Mouse (Mus musculus) forebrain, embryonic 15.5 days (tissue): ENCODE data around the gene Fnbp4. TPM values are rescaled to one million over a fixed set of nuclear protein-coding genes. Genes with fewer than 3 reads are reported as not detected.
A peak's percentile ranks its signal among the peaks of the same experiment; 100 is the strongest.

Experiments used
- ATAC-seq: fragments of 200-750 bp; cut with Nextera tagmentation; replicated peaks from 2 replicates; pipeline ENCODE4 v1.8.0; 2017; ENCODE audit warnings: mild to moderate bottlenecking, moderate TSS enrichment, moderate library complexity
- H3K27ac ChIP-seq: fragments of 300-500 bp; sonication (generic); replicated peaks from 2 replicates; pipeline ENCODE4 v1.5.1; 2015; ENCODE audit warnings: mild to moderate bottlenecking, inconsistent platforms
- H3K27me3 ChIP-seq: fragments of 300-500 bp; sonication (generic); 2 replicates; pipeline ENCODE4 v1.6.1; 2015; ENCODE audit warnings: inconsistent platforms
- H3K36me3 ChIP-seq: fragments of 300-500 bp; sonication (generic); 2 replicates; pipeline ENCODE4 v1.6.1; 2015; ENCODE audit warnings: mild to moderate bottlenecking, inconsistent platforms
- H3K4me1 ChIP-seq: fragments of 300-500 bp; sonication (generic); 2 replicates; pipeline ENCODE4 v1.6.1; 2015; ENCODE audit warnings: inconsistent platforms
- H3K4me2 ChIP-seq: fragments of 300-500 bp; sonication (generic); replicated peaks from 2 replicates; pipeline ENCODE4 v1.6.1; 2015; ENCODE audit warnings: mild to moderate bottlenecking, inconsistent platforms
- H3K4me3 ChIP-seq: fragments of 300-500 bp; sonication (generic); 2 replicates; pipeline ENCODE4 v1.5.1; 2015; ENCODE audit warnings: mild to moderate bottlenecking, inconsistent platforms
- H3K9ac ChIP-seq: fragments of 300-500 bp; sonication (generic); replicated peaks from 2 replicates; pipeline ENCODE4 v1.6.1; 2015; ENCODE audit warnings: mild to moderate bottlenecking, inconsistent platforms
- H3K9me3 ChIP-seq: fragments of 300-500 bp; sonication (generic); 2 replicates; pipeline ENCODE4 v1.6.1; 2016; ENCODE audit warnings: inconsistent platforms
- WGBS: fragments of 180-500 bp; shearing (Covaris S2); methylation state at CpG from one replicate; pipeline ENCODE4 v1.1.7; 2015; ENCODE audit warnings: mixed read lengths; 5-methylcytosine and 5-hydroxymethylcytosine counted together
- polyA plus RNA-seq: library from polyadenylated mRNA; unstranded; fragments of >200 nt; fragmentation: Nextera tagmentation; extraction: Ambion mirVana; gene quantifications from 2 replicates; pipeline ENCODE4 v1.2.1, GENCODE M21; 2015

The Fnbp4 gene
- 117 and 122 TPM in 2 replicates for polyA plus RNA-seq

DNA sequence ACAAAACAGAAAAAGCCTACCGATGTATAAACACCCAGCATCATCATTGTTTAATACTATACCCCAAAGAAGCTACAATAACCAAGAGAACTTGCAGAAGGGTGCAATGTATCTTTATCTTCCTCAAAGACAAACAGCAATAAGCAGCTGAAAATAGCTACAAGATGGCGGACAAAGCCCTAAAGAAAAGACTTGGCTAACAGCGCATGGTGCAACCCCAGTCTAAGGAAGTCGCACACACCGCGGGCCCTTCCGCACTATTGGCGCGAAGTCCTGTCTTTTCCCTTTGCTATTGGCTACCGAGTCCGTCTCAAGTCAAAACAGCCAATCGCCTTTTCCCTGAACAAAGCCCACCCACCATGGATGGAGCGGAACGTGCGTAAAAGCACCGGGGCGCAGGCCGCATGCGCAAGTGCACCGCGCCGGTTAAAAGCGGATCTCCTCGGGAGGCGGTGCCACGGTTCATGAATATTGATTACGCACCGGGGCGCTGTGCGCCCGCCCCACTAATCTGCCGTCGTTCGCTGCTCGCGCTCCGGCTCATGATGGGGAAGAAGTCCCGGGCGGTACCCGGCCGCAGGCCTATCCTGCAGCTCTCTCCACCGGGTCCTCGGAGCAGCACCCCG, at the start of gene Fnbp4:
Gene Fnbp4, plus strand, starts transcription at position 318 of the 626 bp plus-strand sequence.
- peaks cover 38% of the 10 kb centered on the region for H3K4me1 ChIP-seq
- H3K36me3 ChIP-seq, result peaks cover 13% of the 10 kb centered on the region
- H3K9ac ChIP-seq, result peak within 1 kb of the TSS; percentile 98
- H3K27ac ChIP-seq, result peak within 1 kb of the TSS; percentile 98
- peak within 1 kb of the TSS; percentile 83 for H3K4me3 ChIP-seq
- no peaks in the 10 kb centered on the region for H3K27me3 ChIP-seq
- no peaks in the 10 kb centered on the region for H3K9me3 ChIP-seq
- peak within 1 kb of the TSS; percentile 63 for H3K4me2 ChIP-seq
- ATAC-seq, result peak; percentile 99
- WGBS, result under 1% methylated on average over 44 of the region's 44 CpGs

DNA sequence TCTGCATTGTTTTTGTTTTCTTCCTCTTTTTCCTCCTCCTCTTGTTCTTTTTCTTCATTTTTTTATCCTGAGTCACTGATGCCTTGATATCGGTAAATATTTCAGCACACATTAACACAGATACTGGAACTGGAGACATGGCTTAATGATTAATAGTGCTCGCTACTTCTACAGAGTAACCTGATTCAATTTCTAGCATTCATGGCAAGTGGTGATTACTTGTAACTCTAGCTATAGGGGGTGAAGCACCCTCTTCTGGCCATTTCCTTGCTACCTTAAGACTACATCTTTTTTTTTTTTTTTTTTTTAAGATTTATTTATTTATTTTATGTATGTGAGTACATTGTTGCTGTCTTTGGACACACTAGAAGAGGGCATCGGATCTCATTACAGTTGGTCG, 44.2 kb upstream of the Fnbp4 start:
- Histone ChIP-seq H3K4me3 (no peak overlapping the region), H3K9ac (no peak overlapping the region), H3K4me1 (no peaks in the 10 kb centered on the region), H3K4me2 (no peak overlapping the region), H3K36me3 (peaks cover 90% of the 10 kb centered on the region), H3K27ac (no peak overlapping the region), H3K27me3 (no peaks in the 10 kb centered on the region), H3K9me3 (no peaks in the 10 kb centered on the region)
- no peak for ATAC-seq
- 93% methylated on average over 4 of the region's 4 CpGs for WGBS

DNA sequence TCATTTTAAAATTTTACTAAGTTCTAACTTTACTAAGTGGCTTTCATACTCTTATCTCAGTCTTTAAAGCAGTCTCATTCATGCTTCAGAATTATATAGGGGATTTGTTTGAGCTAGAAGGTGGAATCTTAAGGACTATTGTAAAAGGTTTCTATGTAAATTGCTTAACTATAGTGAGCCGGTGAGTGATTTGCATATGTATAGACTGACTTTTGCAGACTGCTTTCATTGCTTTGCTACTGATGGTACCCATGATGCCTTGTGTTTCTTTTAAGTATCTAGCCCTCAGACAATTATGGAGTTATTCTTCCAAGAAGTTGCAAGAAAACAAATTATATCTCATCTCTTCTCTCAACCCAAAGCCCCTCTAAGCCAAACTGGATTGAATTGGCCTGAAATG, 36.6 kb upstream of the Fnbp4 start:
- Histone ChIP-seq H3K4me1 (no peaks in the 10 kb centered on the region), H3K27me3 (no peaks in the 10 kb centered on the region), H3K4me2 (no peak overlapping the region), H3K27ac (no peak overlapping the region), H3K9ac (no peak overlapping the region), H3K9me3 (no peaks in the 10 kb centered on the region), H3K36me3 (peaks cover 91% of the 10 kb centered on the region), H3K4me3 (no peak overlapping the region)
- no peak for ATAC-seq
- WGBS, result 10% methylated on average over 1 of the region's 1 CpGs

DNA sequence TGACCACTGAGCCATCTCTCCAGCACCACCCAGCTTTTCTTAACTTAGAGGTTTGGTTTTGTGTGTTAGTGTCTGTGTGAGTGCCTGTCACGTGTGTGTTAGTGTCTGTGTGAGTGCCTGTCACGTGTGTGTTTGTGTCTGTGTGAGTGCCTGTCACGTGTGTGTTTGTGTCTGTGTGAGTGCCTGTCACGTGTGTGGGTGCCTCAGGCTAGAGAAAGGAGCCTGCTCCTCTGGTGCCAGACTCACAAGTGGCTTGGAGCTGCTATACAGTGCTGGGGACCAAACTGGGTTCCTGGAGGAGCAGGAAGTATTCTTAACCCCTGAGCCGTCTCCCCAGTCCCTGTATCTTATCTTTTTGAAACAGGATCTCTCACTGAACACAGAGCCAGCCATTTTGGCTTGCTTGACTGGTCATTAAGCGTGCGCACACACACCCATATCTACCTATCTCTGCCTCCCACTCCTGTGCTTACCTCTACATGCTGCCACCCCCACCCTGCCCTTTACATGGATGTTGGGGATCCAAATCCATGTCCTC, 29.5 kb upstream of the Fnbp4 start:
- H3K9me3 ChIP-seq, result no peaks in the 10 kb centered on the region
- no peak overlapping the region for H3K27ac ChIP-seq
- H3K9ac ChIP-seq, result no peak overlapping the region
- no peak for ATAC-seq
- no peaks in the 10 kb centered on the region for H3K27me3 ChIP-seq
- no peaks in the 10 kb centered on the region for H3K4me1 ChIP-seq
- WGBS, result 93% methylated on average over 7 of the region's 7 CpGs
- no peak overlapping the region for H3K4me2 ChIP-seq
- no peak overlapping the region for H3K4me3 ChIP-seq
- H3K36me3 ChIP-seq, result peaks cover 76% of the 10 kb centered on the region

DNA sequence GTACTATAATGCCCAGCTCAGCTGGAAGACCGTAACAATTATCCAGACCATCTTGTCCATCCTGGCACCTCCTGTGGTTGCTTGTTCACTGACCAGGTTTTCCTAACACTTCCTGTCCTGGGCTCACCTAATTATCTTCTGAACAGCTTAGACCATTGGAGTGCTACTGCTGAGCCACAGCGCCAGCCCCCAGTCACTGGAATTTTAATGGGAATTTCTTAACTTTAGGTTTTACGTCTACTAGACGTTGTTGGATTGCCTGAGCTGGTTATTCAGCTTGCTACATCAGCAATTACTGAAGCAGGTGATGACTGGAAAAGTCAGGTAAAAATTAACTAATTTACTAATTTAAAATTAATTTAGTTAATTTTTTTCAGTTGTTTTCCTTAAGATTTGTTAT, 27.8 kb upstream of the Fnbp4 start:
- Histone ChIP-seq H3K27me3 (no peaks in the 10 kb centered on the region), H3K4me2 (no peak overlapping the region), H3K27ac (no peak overlapping the region), H3K4me1 (no peaks in the 10 kb centered on the region), H3K9ac (no peak overlapping the region), H3K36me3 (peaks cover 76% of the 10 kb centered on the region), H3K9me3 (no peaks in the 10 kb centered on the region), H3K4me3 (no peak overlapping the region)
- no peak for ATAC-seq
- WGBS, result 85% methylated on average over 4 of the region's 4 CpGs

DNA sequence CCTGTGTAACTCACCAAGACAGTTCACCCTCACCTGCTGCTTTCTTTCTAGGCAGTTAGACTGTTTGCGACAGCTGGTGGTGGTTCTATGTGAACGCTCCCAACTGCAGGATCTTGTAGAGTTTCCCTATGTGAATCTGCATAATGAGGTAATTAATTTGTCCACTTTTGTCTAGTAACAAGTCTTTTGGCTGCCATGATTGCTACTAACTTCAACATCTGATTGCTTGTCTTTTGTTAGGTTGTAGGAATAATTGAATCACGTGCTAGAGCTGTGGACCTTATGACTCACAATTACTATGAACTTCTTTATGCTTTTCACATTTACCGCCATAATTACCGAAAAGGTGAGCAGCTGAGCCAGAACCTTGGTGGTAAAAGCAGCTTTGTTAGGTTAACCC, 27.2 kb upstream of the Fnbp4 start:
- no peak overlapping the region for H3K4me2 ChIP-seq
- no peak for ATAC-seq
- no peak overlapping the region for H3K9ac ChIP-seq
- H3K27me3 ChIP-seq, result no peaks in the 10 kb centered on the region
- no peak overlapping the region for H3K27ac ChIP-seq
- no peaks in the 10 kb centered on the region for H3K4me1 ChIP-seq
- 31% methylated on average over 5 of the region's 5 CpGs for WGBS
- no peaks in the 10 kb centered on the region for H3K9me3 ChIP-seq
- no peak overlapping the region for H3K4me3 ChIP-seq
- peaks cover 75% of the 10 kb centered on the region for H3K36me3 ChIP-seq

DNA sequence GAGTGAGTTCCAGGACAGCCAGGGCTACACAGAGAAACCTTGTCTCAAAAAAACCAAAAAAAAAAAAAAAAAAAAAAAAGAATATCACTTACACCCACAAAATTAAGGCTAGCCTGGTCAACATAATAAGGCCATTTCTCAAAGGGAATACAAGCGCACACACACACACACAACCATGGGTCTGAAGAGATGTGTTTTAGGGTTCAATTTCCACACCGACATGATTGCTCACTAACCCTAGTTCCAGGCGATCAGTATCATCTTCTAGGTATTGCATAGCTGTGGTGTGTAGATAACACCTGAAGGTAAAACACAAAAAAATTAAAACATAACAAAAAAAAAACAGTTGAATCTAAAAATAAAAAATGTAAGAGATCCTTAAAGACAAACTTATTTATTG, 18.4 kb upstream of the Fnbp4 start:
- H3K4me1 ChIP-seq, result no peaks in the 10 kb centered on the region
- no peak overlapping the region for H3K4me2 ChIP-seq
- ATAC-seq, result no peak
- no peak overlapping the region for H3K9ac ChIP-seq
- H3K27me3 ChIP-seq, result no peaks in the 10 kb centered on the region
- no peak overlapping the region for H3K4me3 ChIP-seq
- peaks cover 81% of the 10 kb centered on the region for H3K36me3 ChIP-seq
- no peak overlapping the region for H3K27ac ChIP-seq
- H3K9me3 ChIP-seq, result no peaks in the 10 kb centered on the region
- WGBS, result 97% methylated on average over 3 of the region's 3 CpGs

DNA sequence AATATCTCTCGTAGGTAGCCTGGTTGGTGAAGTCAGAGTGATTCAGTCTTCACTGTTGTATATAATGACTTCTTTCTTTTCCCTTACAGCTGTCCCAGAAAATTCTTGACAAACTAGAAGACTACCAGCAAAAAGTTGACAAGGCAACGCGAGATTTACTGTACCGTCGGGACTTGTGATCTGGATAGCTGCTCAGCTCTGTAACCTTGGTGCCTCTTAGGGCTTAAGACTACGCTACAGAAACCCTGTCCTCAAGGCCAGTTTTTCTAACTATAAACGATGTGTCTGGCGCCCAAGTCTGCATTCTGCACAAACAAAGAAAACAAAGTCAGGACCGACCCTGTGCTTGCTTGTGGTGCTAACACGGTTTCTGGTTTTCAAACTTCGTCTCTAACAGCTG, 9.8 kb upstream of the Fnbp4 start:
- Histone ChIP-seq H3K27ac (no peak overlapping the region), H3K27me3 (no peaks in the 10 kb centered on the region), H3K4me2 (no peak overlapping the region), H3K36me3 (peaks cover 67% of the 10 kb centered on the region), H3K9me3 (no peaks in the 10 kb centered on the region), H3K4me3 (no peak overlapping the region), H3K4me1 (no peaks in the 10 kb centered on the region), H3K9ac (no peak overlapping the region)
- no peak for ATAC-seq
- 90% methylated on average over 11 of the region's 11 CpGs for WGBS

DNA sequence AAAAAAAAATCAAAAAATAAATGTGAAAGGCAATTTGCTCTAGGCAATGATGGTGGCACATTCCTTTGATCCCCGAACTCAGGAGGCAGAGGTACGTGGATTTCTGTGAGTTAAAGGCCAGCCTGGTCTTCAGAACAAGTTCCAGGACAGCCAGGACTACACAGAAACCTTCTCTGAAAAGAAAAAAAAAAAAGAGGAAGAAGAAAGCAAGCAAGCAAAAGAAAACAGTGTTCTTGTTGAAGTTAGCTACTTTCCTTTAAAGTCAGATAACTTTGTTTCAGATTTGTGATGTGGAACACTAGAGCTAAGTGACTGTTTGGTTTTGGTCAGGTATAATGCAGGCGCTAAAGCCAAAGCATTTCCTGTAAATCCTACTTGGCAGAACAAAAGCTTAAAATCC, 6.4 kb upstream of the Fnbp4 start:
- Histone ChIP-seq H3K9me3 (no peaks in the 10 kb centered on the region), H3K4me1 (no peaks in the 10 kb centered on the region), H3K4me2 (no peak overlapping the region), H3K27me3 (no peaks in the 10 kb centered on the region), H3K36me3 (peaks cover 34% of the 10 kb centered on the region), H3K27ac (no peak overlapping the region), H3K9ac (no peak overlapping the region), H3K4me3 (no peak overlapping the region)
- no peak for ATAC-seq
- WGBS, result 92% methylated on average over 3 of the region's 3 CpGs

DNA sequence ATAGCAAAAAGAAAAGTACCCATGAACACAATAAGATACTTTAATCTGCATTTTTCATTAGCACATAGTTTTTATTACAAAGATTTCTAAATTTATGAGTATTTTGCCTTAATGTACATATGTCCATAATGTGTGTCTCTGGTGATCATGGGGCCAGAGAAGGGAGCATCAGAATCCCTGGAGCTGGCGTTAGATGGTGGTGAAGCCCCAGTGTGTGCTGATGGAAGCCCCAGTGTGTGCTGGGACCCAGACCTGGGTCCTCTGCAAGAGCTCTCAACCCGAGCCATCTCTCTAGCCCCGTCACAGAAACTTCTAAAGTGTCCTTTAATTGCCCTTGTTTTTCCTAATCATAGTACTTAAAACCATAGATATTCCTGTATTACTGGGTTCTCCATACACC, 5.8 kb upstream of the Fnbp4 start:
- ATAC-seq, result no peak
- H3K27ac ChIP-seq, result no peak overlapping the region

DNA sequence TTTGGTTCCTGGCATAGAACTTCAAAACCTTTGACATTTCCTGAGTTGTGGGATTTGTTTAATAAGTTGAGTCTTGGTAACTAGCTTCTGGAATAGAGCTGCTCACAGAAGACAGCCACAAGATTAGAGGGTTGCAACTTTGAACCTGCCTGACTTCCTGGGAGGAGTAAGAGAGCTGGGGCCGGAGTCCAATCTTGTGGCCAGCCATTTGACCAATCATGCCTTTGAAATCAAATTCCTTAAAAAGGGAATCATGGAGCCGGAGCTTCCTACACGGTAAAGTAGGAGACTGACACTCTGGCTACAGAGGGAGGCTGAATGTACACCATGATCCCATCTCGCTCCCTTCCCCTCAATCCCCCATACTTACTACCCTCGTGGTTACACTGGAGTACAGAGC, 5.2 kb upstream of the Fnbp4 start:
- Histone ChIP-seq H3K4me1 (peaks cover 7% of the 10 kb centered on the region), H3K27ac (no peak overlapping the region), H3K36me3 (peaks cover 23% of the 10 kb centered on the region), H3K4me3 (no peak overlapping the region), H3K4me2 (no peak overlapping the region), H3K9ac (no peak overlapping the region), H3K27me3 (no peaks in the 10 kb centered on the region), H3K9me3 (no peaks in the 10 kb centered on the region)
- WGBS, result 92% methylated on average over 5 of the region's 5 CpGs
- ATAC-seq, result no peak

More for the DNA sequence above, 5.8 kb upstream of the Fnbp4 start:
- WGBS, result 89% methylated on average over 3 of the region's 3 CpGs
- no peaks in the 10 kb centered on the region for H3K9me3 ChIP-seq
- H3K4me2 ChIP-seq, result no peak overlapping the region
- H3K9ac ChIP-seq, result no peak overlapping the region
- no peak overlapping the region for H3K4me3 ChIP-seq
- H3K4me1 ChIP-seq, result peaks cover 2% of the 10 kb centered on the region
- H3K36me3 ChIP-seq, result peaks cover 29% of the 10 kb centered on the region
- H3K27me3 ChIP-seq, result no peaks in the 10 kb centered on the region

DNA sequence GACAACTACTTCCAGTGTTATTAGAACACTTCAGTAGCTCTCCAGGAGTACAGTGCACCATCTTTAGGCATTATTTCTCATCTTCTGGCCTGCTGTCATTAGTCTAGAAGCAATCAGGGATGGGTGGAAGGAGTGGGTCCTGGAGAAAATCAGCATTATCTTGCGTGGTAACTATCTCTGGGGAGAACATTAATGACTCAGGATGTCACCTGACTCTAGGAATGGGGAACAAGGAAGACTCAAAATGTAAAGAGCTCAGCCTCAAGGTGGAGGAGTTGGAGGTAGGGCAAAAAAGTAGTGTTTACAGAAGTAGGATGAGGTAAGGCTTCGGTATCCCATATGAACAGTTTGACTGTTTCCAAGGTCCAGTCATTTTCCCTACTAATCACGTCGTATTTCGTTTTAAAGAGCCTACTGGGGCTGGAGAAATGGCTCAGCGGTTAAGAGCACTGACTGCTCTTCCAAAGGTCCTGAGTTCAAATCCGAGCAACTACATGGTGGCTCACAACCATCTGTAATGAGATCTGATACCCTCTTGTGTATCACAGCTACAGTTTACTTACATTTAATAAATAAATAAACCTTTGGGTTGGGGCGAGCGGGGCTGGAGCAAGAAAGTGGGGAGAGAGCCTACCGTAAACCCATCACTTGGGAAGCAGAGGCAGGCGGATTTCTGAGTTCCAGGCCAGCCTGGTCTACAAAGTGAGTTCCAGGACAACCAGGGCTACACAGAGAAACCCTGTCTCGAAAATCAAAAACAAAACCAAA, 701 bp upstream of the Fnbp4 start:
- Histone ChIP-seq H3K9me3 (no peaks in the 10 kb centered on the region), H3K4me3 (peak overlapping the region; percentile 83)
- peak; percentile 5; the same call in 1 of the 2 replicates for ATAC-seq

More for the DNA sequence above, 701 bp upstream of the Fnbp4 start:
- H3K9ac ChIP-seq, result peak overlapping the region; percentile 38
- peak overlapping the region; percentile 98 for H3K27ac ChIP-seq
- peak overlapping the region; percentile 50 for H3K4me2 ChIP-seq
- H3K4me1 ChIP-seq, result peaks cover 34% of the 10 kb centered on the region
- H3K36me3 ChIP-seq, result peaks cover 13% of the 10 kb centered on the region
- 70% methylated on average over 12 of the region's 12 CpGs for WGBS
- H3K27me3 ChIP-seq, result no peaks in the 10 kb centered on the region
